Mouse (Mus musculus): Measurements from ENCODE around the gene Snrk. TPM values are rescaled to one million over a fixed set of nuclear protein-coding genes. Genes with fewer than 3 reads are reported as not detected.
A peak's percentile ranks its signal among the peaks of the same experiment; 100 is the strongest.

Snrk gene
- polyA plus RNA-seq, 1 experiment from 2014 or later, result 49.9 TPM

DNA sequence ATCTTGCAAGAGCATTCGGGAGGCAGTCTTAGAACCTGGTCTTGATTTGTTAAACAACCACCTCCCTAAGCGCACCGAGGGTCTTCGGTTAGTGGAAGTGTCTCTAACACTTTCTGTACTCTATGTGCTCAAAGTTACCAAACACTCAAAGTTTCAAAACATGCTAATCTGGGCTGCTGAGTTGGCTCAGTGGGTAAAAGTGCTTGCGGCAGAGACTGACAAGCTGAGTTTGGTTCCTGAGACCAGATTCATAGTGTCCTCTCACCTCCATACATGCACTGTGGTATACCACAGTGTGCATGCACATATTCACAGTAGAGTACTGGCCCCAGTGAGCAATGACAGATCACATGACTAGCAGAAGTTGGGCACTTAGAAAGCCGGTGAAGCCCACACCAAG is 30.0 kb upstream of the Snrk start:
- no peaks in the 10 kb centered on the region for H3K27me3 ChIP-seq
- H3K4me3 ChIP-seq, result no peak overlapping the region
- no peak overlapping the region for H3K9ac ChIP-seq
- no peaks in the 10 kb centered on the region for H3K9me3 ChIP-seq (replicated peaks)
- H3K36me3 ChIP-seq, result no peaks in the 10 kb centered on the region
- peaks cover 10% of the 10 kb centered on the region; the same call in 1 of the 2 replicates for H3K4me1 ChIP-seq (replicated peaks)
- no peak overlapping the region for H3K4me2 ChIP-seq
- 87% methylated on average over 6 of the region's 6 CpGs for WGBS
- ATAC-seq (replicated peaks; ENCODE audit: insufficient number of reproducible peaks, insufficient read depth, low FRiP score, low read depth), result no peak
- H3K27ac ChIP-seq, result no peak overlapping the region

DNA sequence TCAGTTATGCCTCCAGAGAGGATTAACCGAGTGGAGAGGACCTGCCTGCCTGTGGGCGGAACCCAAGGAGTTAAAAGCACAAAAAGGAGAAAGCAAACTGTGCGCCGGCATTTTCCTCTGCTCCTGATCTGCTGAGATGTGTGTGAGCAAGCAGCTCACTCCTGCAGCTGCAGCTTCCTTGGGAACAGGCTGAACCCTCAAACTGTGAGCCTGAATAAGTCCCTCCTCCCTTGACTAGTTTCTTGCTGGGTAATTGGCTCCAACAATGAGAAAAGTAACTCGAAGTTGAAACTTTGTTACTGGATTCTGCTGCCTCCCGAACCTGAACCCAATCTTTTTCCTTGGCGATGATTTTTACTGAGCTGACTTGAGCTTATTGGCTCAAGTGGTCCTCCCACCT is 25.9 kb upstream of the Snrk start:
- 63% methylated on average over 7 of the region's 7 CpGs for WGBS
- no peaks in the 10 kb centered on the region for H3K27me3 ChIP-seq
- H3K4me2 ChIP-seq, result no peak overlapping the region
- ATAC-seq (replicated peaks; ENCODE audit: insufficient number of reproducible peaks, insufficient read depth, low FRiP score, low read depth), result no peak
- no peak overlapping the region for H3K4me3 ChIP-seq
- H3K27ac ChIP-seq, result peak overlapping the region; percentile 37; the same call in 1 of the 2 replicates
- H3K9me3 ChIP-seq (replicated peaks), result no peaks in the 10 kb centered on the region
- 0 out of 2 replicates have a peak, but pooled peaks cover 6% of the 10 kb centered on the region for H3K4me1 ChIP-seq (replicated peaks)
- H3K9ac ChIP-seq, result no peak overlapping the region
- no peaks in the 10 kb centered on the region for H3K36me3 ChIP-seq

DNA sequence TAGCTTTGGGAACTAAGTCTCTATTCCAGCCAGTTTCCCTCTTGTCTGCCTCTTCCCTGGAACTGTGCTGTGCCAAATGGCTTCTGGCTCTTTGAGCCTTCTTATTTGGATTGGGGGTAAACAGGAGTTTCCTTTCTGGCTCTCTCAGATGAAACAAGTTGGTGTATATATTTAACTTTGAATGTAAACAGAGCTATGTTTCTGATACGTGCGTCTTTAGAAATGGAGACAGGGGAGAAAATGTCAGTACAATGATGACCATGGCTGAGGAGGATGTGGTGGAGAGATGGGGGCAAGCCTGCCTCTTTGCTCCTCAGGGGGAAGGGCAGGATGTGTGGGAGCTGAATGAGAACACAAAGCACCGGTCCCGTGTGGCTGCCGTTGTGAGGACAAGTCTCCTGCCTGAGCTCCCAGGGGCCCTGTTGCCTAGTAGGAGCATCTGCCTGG is 25.3 kb upstream of the Snrk start:
- 51% methylated on average over 5 of the region's 5 CpGs for WGBS
- Histone ChIP-seq H3K36me3 (no peaks in the 10 kb centered on the region), H3K9ac (no peak overlapping the region), H3K4me1 (replicated peaks) (0 out of 2 replicates have a peak, but pooled peaks cover 6% of the 10 kb centered on the region), H3K4me3 (no peak overlapping the region), H3K27me3 (no peaks in the 10 kb centered on the region), H3K27ac (peak overlapping the region; percentile 37), H3K9me3 (replicated peaks) (no peaks in the 10 kb centered on the region), H3K4me2 (no peak overlapping the region)
- ATAC-seq (replicated peaks; ENCODE audit: insufficient number of reproducible peaks, insufficient read depth, low FRiP score, low read depth), result no peak

DNA sequence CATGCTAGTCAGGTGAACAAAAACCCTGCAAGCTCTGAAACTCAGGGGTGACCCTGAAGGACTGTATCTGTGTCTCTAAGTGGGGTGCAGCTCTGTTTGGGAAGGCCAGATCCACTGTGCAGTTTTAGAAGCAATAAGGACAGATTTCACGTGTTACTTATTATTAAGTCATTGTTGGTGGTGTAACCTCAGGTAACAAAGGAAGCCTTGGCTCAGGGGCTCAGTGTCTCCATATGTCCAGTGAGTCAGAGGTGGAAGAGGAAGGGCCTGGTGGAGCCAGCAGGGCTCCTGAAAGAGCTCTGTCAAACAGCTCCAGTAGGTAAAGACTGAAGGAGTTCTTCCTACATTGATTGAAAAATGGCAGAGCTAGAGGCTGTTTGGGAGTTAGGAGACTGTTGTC is 22.9 kb upstream of the Snrk start:
- H3K27me3 ChIP-seq, result no peaks in the 10 kb centered on the region
- no peak overlapping the region for H3K27ac ChIP-seq
- H3K4me3 ChIP-seq, result no peak overlapping the region
- H3K4me2 ChIP-seq, result no peak overlapping the region
- H3K9ac ChIP-seq, result no peak overlapping the region
- 0 out of 2 replicates have a peak, but pooled peaks cover 6% of the 10 kb centered on the region for H3K4me1 ChIP-seq (replicated peaks)
- WGBS, result 80% methylated on average over 1 of the region's 1 CpGs
- ATAC-seq (replicated peaks; ENCODE audit: insufficient number of reproducible peaks, insufficient read depth, low FRiP score, low read depth), result no peak
- H3K9me3 ChIP-seq (replicated peaks), result no peaks in the 10 kb centered on the region
- H3K36me3 ChIP-seq, result no peaks in the 10 kb centered on the region

DNA sequence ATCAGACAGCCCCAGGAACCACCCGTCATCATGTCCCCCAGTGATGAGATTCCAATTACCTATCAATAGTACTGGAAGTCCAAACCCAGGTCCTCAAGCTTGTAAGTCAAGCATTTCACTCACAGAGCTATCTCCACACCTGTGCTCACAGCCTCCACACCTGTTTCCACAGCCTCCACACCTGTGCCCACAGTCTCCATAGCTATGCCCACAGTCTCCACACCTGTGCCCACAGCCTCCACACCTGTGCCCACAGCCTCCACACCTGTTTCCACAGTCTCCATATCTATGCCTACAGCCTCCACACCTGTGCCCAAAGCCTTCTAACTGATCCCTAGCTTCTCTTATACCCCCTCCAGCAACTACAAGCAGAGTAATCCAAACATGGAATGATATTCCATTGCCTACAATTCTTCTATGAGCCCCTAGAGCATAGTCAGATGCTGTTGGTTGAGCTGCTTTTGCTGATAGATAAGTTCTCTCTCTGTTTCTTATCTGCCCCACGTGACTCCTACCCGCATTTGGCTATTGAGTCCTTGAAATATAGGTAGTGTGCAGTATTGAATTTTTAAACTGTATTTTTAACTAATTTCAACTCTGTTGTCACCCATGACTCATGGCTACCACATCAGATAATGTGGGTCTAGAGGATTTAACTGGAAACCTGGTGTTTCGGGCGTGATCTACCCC is 20.1 kb upstream of the Snrk start:
- H3K4me1 ChIP-seq (replicated peaks), result 0 out of 2 replicates have a peak, but pooled peaks cover 2% of the 10 kb centered on the region
- H3K27me3 ChIP-seq, result no peaks in the 10 kb centered on the region
- no peak overlapping the region for H3K4me3 ChIP-seq
- no peak overlapping the region for H3K4me2 ChIP-seq
- no peaks in the 10 kb centered on the region for H3K9me3 ChIP-seq (replicated peaks)
- no peak overlapping the region for H3K9ac ChIP-seq
- no peak for ATAC-seq (replicated peaks; ENCODE audit: insufficient number of reproducible peaks, insufficient read depth, low FRiP score, low read depth)
- 70% methylated on average over 5 of the region's 5 CpGs for WGBS
- H3K27ac ChIP-seq, result no peak overlapping the region
- H3K36me3 ChIP-seq, result no peaks in the 10 kb centered on the region

DNA sequence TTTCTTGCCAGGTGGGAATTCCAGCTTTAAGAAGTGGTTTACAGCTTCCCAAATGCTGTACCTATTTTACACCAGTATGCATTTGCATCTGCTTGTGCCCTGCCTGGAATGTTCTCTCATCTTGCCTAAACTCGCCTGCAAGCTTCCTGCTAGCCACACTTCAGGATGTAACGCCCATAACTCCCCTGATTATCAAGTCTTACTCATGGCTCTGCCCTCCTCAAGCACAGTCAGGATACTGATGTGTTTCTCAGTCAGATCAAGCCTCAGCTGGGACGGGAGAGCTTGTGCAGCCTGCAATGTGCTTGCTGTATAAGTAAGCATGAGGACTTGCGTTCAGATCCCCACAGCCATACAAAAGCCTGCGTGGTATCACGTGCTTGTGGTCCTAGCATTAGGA is 19.5 kb upstream of the Snrk start:
- no peak for ATAC-seq (replicated peaks; ENCODE audit: insufficient number of reproducible peaks, insufficient read depth, low FRiP score, low read depth)
- no peak overlapping the region for H3K4me2 ChIP-seq
- H3K27me3 ChIP-seq, result no peaks in the 10 kb centered on the region
- no peak overlapping the region for H3K9ac ChIP-seq
- H3K36me3 ChIP-seq, result no peaks in the 10 kb centered on the region
- no peak overlapping the region for H3K4me3 ChIP-seq
- no peaks in the 10 kb centered on the region for H3K9me3 ChIP-seq (replicated peaks)
- H3K27ac ChIP-seq, result no peak overlapping the region
- H3K4me1 ChIP-seq (replicated peaks), result no peaks in the 10 kb centered on the region
- WGBS, result 51% methylated on average over 6 of the region's 6 CpGs

DNA sequence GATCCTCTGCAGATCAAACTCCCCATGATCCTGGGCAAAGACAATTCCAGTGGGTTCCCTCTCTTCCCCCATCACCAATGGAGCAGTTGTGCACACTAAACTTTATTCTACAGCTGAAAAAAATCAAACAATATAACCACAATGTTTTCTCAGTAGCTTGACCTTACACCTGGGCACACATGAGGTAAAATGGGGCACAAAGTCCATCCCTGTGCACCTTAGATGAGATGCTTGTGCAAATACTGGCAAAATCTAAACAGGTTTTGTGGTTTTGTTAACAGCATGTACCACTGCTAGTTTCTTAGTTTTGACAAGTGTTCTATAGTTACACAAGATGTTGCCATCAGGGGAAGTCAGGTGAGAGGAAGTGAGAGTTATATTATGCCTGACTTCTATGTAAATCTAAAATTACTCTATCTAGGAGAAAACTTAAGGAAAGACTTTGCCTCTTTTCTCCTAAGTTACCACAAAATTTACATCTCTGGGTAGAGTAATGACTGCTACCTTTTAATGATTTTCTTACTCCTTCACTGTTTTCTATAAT is 16.4 kb upstream of the Snrk start:
- H3K27me3 ChIP-seq, result no peaks in the 10 kb centered on the region
- H3K27ac ChIP-seq, result no peak overlapping the region
- no peaks in the 10 kb centered on the region for H3K36me3 ChIP-seq
- no peak for ATAC-seq (replicated peaks; ENCODE audit: insufficient number of reproducible peaks, insufficient read depth, low FRiP score, low read depth)
- peaks cover 3% of the 10 kb centered on the region; the same call in 1 of the 2 replicates for H3K4me1 ChIP-seq (replicated peaks)
- H3K4me3 ChIP-seq, result no peak overlapping the region
- H3K9ac ChIP-seq, result no peak overlapping the region
- no peaks in the 10 kb centered on the region for H3K9me3 ChIP-seq (replicated peaks)
- no peak overlapping the region for H3K4me2 ChIP-seq

DNA sequence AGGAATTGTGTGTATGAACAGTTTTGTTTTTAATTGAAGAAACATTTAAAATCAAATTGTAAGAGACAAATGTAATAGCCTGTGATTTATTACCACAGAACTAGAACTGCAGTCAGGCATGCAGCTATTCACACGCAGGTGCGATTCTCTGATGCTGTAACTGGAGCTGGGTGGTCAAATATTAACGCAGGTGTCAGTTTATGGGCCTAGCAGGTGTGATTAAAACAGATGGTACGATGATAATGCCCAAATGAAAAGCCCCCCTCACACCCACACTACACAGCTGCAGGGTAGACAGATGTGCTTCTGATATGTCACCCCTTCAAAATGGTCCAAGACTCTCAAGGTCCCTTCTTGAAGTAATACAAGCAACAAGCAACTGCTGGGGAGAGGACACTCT is 15.9 kb upstream of the Snrk start:
- Histone ChIP-seq H3K4me2 (no peak overlapping the region), H3K9ac (no peak overlapping the region), H3K36me3 (no peaks in the 10 kb centered on the region), H3K4me1 (replicated peaks) (peaks cover 3% of the 10 kb centered on the region; the same call in 1 of the 2 replicates), H3K27me3 (no peaks in the 10 kb centered on the region), H3K4me3 (no peak overlapping the region), H3K9me3 (replicated peaks) (no peaks in the 10 kb centered on the region), H3K27ac (no peak overlapping the region)
- WGBS, result 77% methylated on average over 4 of the region's 4 CpGs
- no peak for ATAC-seq (replicated peaks; ENCODE audit: insufficient number of reproducible peaks, insufficient read depth, low FRiP score, low read depth)

DNA sequence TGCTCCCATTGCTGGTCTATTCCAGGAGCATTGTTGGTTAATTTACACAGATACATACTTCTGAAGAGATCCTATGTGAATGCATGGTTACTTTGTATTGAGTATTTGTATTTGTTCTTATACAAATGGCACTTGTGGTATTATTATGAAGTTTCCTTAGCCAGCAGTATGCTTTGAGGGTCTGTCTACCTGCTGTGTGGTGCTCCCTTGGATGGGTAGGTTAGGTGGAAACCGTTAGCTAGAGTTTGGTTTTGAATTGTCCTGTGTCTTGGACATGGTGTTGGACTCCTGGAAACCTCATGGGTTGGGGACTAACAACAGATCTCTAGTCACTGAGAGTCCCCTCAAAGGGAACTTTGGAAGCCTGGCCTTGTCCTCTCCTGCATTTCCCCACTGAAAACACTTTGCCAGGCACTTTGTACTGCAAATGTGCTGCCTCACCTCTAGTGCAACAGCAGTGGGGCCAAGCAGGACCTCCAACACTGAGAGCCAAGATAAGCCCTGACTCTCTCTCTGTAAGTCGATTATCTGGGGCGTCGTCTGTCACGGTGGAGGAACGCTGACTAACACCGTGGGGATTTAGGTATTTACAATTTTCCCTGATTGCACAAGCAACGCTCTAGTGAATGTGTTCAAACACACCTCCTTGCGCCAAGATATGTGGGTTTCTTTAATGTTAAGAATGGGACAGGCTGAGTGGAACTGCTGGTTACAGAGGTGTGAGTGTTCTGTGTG is 13.3 kb upstream of the Snrk start:
- ATAC-seq (replicated peaks; ENCODE audit: insufficient number of reproducible peaks, insufficient read depth, low FRiP score, low read depth), result no peak
- Histone ChIP-seq H3K27ac (no peak overlapping the region), H3K4me3 (no peak overlapping the region), H3K27me3 (no peaks in the 10 kb centered on the region), H3K9ac (no peak overlapping the region), H3K36me3 (no peaks in the 10 kb centered on the region), H3K4me2 (no peak overlapping the region), H3K9me3 (replicated peaks) (no peaks in the 10 kb centered on the region), H3K4me1 (replicated peaks) (peaks cover 16% of the 10 kb centered on the region)
- WGBS, result 30% methylated on average over 9 of the region's 9 CpGs

DNA sequence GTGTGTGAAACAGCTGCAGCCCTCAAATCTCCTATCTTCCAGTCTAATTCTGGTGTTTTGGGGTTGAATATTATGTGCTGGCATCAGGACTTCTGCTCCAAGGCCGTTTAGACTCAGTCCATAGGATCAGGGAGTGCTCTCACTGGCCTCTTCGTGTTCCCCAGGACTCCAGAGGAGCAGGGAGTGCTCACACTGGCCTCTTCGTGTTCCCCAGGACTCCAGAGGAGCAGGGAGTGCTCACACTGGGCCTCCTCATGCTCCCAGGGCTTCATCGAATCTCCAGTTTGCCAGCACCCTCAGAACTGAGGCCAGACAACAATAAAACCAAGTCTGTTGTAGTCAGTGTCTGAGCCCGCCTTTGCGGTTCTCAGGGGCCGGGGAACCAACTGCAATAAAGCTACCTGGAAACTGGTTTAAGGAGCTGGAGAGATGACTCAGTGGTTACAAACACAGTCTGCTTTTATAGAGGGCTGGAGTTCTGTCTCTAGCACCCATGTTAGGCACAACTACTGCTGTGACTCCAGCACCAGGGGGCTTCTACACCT is 12.7 kb upstream of the Snrk start:
- H3K4me3 ChIP-seq, result no peak overlapping the region
- 58% methylated on average over 7 of the region's 7 CpGs for WGBS
- H3K36me3 ChIP-seq, result no peaks in the 10 kb centered on the region
- H3K9me3 ChIP-seq (replicated peaks), result no peaks in the 10 kb centered on the region
- H3K27ac ChIP-seq, result no peak overlapping the region
- no peaks in the 10 kb centered on the region for H3K27me3 ChIP-seq
- no peak overlapping the region for H3K4me2 ChIP-seq
- no peak for ATAC-seq (replicated peaks; ENCODE audit: insufficient number of reproducible peaks, insufficient read depth, low FRiP score, low read depth)
- peaks cover 16% of the 10 kb centered on the region for H3K4me1 ChIP-seq (replicated peaks)
- no peak overlapping the region for H3K9ac ChIP-seq

DNA sequence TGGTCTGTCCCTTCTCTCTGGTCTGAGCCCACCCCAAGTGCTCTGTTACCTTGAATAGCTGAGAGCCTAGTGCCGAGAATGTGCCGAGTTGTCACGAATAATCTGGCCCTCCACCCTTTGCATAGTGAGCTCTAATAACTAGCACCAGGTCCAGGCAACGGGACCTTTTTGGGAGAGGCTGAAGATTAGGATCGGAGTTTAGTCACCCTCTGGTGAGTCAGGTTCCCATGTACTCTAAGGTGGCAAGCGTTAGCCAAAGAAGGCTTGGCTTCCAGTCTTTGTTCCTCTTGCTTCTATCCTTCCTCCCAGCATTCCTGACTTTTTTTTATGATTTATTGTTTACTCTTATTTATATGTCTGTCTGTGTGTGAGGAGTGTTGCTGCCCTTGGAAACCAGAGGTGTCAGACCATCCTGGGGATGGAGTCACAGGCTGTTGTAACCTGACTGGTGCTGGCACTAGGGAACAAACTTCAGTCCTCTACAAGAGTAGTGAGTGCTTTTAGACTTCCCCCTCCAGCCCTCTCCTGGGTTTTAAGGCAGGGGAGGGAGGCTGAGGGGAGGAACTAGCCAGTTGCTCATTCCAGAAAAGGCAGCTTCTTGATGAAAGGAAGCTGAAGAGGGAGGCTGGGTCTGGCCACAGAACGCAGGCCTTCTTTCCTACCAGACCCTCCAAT is 9.2 kb upstream of the Snrk start:
- no peak overlapping the region for H3K27ac ChIP-seq
- no peak for ATAC-seq (replicated peaks; ENCODE audit: insufficient number of reproducible peaks, insufficient read depth, low FRiP score, low read depth)
- no peaks in the 10 kb centered on the region for H3K36me3 ChIP-seq

More for the DNA sequence above, 9.2 kb upstream of the Snrk start:
- H3K27me3 ChIP-seq, result no peaks in the 10 kb centered on the region
- peaks cover 26% of the 10 kb centered on the region for H3K4me1 ChIP-seq (replicated peaks)
- 45% methylated on average over 7 of the region's 7 CpGs for WGBS
- no peak overlapping the region for H3K4me3 ChIP-seq
- no peaks in the 10 kb centered on the region for H3K9me3 ChIP-seq (replicated peaks)
- no peak overlapping the region for H3K9ac ChIP-seq
- H3K4me2 ChIP-seq, result no peak overlapping the region
